9 mouse cellular contexts compared by ENCODE assay signal in genomic region chr3:104669856-104670182, GRCm38 (mm10). TPM values are rescaled to one million over a fixed set of nuclear protein-coding genes. Genes with fewer than 3 reads are reported as not detected.
A peak's percentile ranks its signal among the peaks of the same experiment; 100 is the strongest.
DNase-seq lines count a peak whose midpoint lies in the region; ATAC-seq and TF ChIP-seq lines count a peak whose summit lies in the region.
"Had no signal": no experiment of that assay in that cellular context is flagged by ENCODE, and none has a peak within 500 bp of the region (broad histone marks: within the 10 kb centered on the region; RNA-seq: fewer than 3 reads in every experiment).

No protein-coding gene starts in this region.

- peaks cover 42% of the 10 kb centered on the region for H3K4me1 ChIP-seq in liver, embryonic 11.5 days (replicated peaks; ENCODE audit: control insufficient read depth, insufficient read depth, low read length)
- H3K4me1 ChIP-seq in embryonic facial prominence, embryonic 13.5 days: peaks cover 33% of the 10 kb centered on the region

- H3K9me3 ChIP-seq in liver, embryonic 11.5 days (ENCODE audit: control insufficient read depth, low read length): no peaks in the 10 kb centered on the region
- H3K9me3 ChIP-seq in embryonic facial prominence, embryonic 13.5 days: no peaks in the 10 kb centered on the region
- H3K9me3 ChIP-seq: neural tube, embryonic 15.5 days had no signal

- H3K27ac ChIP-seq in gastrocnemius, adult 2 months: peak overlapping the region; percentile 59; the same call in 1 of the 2 replicates
- H3K27ac ChIP-seq in liver, embryonic 11.5 days (ENCODE audit: low read depth, low read length): peak overlapping the region; percentile 52
- no peak overlapping the region; the same call in 1 of the 2 replicates for H3K27ac ChIP-seq in embryonic facial prominence, embryonic 13.5 days
- H3K27ac ChIP-seq: neural tube, embryonic 15.5 days had no signal

- intact Hi-C loops in gastrocnemius, adult 2 months (cut with DNase I): no loop called here
- intact Hi-C loops in left cerebral cortex, postnatal 36 days (cut with DNase I): no loop called here

- H3K27me3 ChIP-seq in liver, embryonic 11.5 days (replicated peaks; ENCODE audit: control insufficient read depth, insufficient read depth, low read length): no peaks in the 10 kb centered on the region
- no peaks in the 10 kb centered on the region for H3K27me3 ChIP-seq in embryonic facial prominence, embryonic 13.5 days
- H3K27me3 ChIP-seq: neural tube, embryonic 15.5 days had no signal

- H3K36me3 ChIP-seq in liver, embryonic 11.5 days (ENCODE audit: control insufficient read depth, insufficient read depth, low read length): no peaks in the 10 kb centered on the region
- H3K36me3 ChIP-seq in embryonic facial prominence, embryonic 13.5 days: no peaks in the 10 kb centered on the region
- H3K36me3 ChIP-seq: neural tube, embryonic 15.5 days had no signal

- 50% methylated on average over 1 of the region's 1 CpGs for WGBS in liver, embryonic 11.5 days
- 25% methylated on average over 1 of the region's 1 CpGs for WGBS in embryonic facial prominence, embryonic 13.5 days

- TF ChIP-seq CTCF in gastrocnemius, adult 2 months (IDR thresholded peaks at IDR 0.05): no peak

- peak overlapping the region; percentile 20; the same call in 1 of the 2 replicates for H3K4me2 ChIP-seq in liver, embryonic 11.5 days
- H3K4me2 ChIP-seq in embryonic facial prominence, embryonic 13.5 days: no peak overlapping the region
- H3K4me2 ChIP-seq: neural tube, embryonic 15.5 days had no signal

- H3K4me3 ChIP-seq in gastrocnemius, adult 2 months: no peak overlapping the region
- no peak overlapping the region for H3K4me3 ChIP-seq in liver, embryonic 11.5 days (ENCODE audit: low read depth, low read length)
- no peak overlapping the region for H3K4me3 ChIP-seq in embryonic facial prominence, embryonic 13.5 days
- H3K4me3 ChIP-seq: neural tube, embryonic 15.5 days had no signal

- H3K9ac ChIP-seq in liver, embryonic 11.5 days (ENCODE audit: low read depth, low read length): peak overlapping the region; percentile 34; the same call in 1 of the 2 replicates
- H3K9ac ChIP-seq in embryonic facial prominence, embryonic 13.5 days: 0 out of 2 replicates have a peak overlapping the region, but pooled peaks have one; percentile 7
- H3K9ac ChIP-seq: neural tube, embryonic 15.5 days had no signal

- no peak for ATAC-seq in liver, embryonic 11.5 days (replicated peaks; ENCODE audit: low FRiP score)
- ATAC-seq in embryonic facial prominence, embryonic 13.5 days (ENCODE audit: insufficient number of reproducible peaks, insufficient read depth, low FRiP score, low TSS enrichment, low read depth): no peak

- no peak for DNase-seq in gastrocnemius, adult 2 months
- no peak for DNase-seq in gastrocnemius, postnatal 4 days (ENCODE audit: low spot score in 2 of 2)
- DNase-seq in liver, embryonic 11.5 days (ENCODE audit: low spot score): no peak
- no peak for DNase-seq in liver
- DNase-seq in retina, embryonic 14.5 days (ENCODE audit: low spot score): peak; percentile 37
- DNase-seq in thymus, postnatal 10 days (ENCODE audit: low spot score in 2 of 2): no peak
- DNase-seq in left cerebral cortex, postnatal 36 days (ENCODE audit: low spot score in 2 of 2): no peak

RNA-seq across cellular contexts. Expression of gene Slc16a1, which starts 31.4 kb away (rescaled TPM):
- 10 to 100 TPM; 20.9 to 42.1 TPM for total RNA-seq in gastrocnemius, adult 2 months (2021)
- total RNA-seq in gastrocnemius, postnatal 4 days (2021): 10 to 100 TPM; 28.5 to 36.1 TPM
- 92.2 and 109 TPM in 2 replicates for polyA plus RNA-seq in liver, embryonic 11.5 days (2014; fragmentation: Nextera tagmentation; extraction: Ambion mirVana)
- 29.6 and 33.6 TPM in 2 replicates for polyA plus RNA-seq in embryonic facial prominence, embryonic 13.5 days (2015; fragmentation: Nextera tagmentation; extraction: Ambion mirVana)
- total RNA-seq in left cerebral cortex, postnatal 36 days (2021): 10 to 100 TPM; 19.2 to 26.8 TPM
